Mouse (Mus musculus) kidney, adult 9 months (tissue): ENCODE data around the gene Olfr912.

Source experiments
- DNase-seq: peaks from one replicate; pipeline ENCODE4 v3.0.0; 2022

The Olfr912 gene

DNA sequence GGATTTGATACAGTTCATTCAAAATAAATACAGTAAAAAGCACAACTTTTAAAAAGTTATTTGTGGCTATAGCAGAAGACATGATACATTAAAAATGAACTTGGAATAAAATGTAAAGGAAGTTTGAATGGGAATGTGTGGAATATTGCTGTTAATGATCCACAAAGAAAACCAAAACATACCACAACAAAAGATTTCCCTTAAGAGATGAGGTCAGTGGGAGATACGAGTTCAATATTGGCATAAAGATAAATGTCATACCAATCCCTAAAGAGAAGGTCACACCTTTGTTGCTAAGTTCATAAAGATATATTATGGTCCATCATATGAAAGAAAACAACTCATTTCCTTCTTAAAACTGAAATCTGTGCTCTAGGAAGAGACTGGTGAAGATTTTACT lies at the start of gene Olfr912:
Gene Olfr912 (plus strand): TSS at position 301 of the 400 bp plus-strand sequence.
- DNase-seq, result no peak

DNA sequence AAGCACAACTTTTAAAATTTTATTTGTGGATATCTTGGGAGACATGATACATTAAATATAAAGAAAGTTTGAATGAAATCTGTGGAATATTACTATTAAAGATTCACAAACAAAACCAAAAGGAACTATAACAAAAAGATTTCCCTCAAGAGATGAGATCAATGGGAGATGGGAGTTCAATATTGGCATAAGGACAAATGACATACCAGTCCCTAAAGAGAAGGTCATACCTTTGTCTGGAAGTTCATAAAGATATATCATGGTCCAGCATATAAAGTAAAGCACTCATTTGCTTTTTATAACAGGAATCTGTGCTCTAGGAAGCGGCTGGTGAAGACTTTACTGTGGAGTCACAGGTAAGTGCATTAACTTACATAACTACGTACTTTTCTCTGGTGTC lies 42.4 kb upstream of the Olfr912 start, which contains the start of gene Olfr910:
Gene Olfr910 (plus strand): TSS at position 301 of the 400 bp plus-strand sequence.
- no peak for DNase-seq

DNA sequence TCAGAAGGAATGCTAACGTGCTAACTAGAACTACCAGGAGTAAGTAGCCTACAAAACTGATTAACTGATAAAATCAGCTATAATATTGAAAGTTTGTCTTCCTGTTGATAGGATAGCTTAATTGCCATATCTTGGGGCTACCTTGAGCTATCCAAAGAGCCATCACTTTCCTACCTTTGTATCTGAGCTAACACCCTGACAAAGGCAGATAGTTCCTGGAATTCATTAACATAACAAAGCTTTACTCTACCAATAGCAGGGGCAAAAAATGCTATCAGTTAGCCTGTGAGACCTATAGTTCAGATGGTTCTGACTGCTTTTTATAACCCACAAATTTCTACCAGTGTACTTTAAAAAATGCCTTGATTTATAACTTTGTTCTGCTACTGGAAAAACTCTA lies 11.1 kb downstream of the Olfr912 start:
- DNase-seq, result no peak

DNA sequence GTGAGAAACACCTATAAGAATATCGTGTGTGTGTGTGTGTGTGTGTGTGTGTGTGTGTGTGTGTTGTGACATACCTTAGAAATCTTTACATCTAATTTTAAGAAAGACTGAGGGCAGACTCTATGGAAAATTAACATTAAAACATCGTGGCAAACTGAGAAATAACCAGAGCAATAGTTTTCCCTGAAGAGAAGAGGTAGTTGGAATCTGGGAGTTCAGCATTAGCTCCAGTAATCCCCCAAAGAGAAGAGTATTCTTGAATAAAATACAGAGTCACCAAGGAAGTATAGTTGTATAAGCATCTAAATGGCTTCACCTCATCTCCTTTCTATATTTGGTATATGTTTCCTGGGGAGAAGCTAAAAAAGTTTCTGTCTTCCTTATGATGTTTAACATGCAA lies 12.5 kb downstream of the Olfr912 start, which contains the start of gene Olfr913:
Gene Olfr913 (plus strand): TSS at position 301 of the 400 bp plus-strand sequence.
- DNase-seq, result no peak

DNA sequence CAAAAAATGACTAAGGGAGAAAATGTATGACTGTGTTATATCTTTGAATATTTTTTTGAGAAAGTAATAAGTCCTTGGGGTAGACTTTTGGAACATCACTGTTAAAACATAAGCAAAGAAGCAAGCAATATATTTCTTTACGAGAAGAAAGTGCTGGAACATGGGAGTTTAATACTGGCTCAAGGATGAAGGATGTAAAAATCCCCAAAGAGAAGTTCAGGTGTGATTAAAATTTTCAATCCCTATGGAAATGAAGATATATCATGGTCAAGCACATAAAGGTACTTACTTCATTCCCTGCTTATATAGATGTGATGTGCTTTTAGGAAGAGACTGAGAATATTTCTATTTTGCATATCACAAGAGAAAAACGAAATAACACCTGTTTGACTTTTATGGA lies 24.8 kb downstream of the Olfr912 start, which contains the start of gene Olfr914:
Gene Olfr914 (plus strand): TSS at position 301 of the 400 bp plus-strand sequence.
- DNase-seq, result no peak

DNA sequence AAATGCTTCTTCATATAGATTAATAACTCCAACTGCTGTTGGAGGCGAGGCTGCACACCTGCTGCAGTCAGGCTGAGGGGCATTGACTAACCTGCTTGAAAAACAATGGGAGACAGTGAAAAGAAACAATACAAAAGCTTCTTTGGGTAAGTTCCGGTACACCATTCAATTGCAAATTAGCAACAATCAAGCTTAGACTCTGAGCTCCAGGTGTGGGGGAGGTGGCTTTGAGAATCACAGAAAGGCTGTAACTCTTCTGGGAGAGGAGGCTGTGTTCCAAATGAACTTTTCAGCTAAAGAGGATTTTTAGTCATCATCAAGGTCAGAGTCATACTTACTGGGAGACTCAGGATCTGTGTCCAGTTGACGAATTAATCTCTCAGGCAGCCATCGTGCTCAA lies 52.4 kb downstream of the Olfr912 start:
- DNase-seq, result no peak
